Mouse (Mus musculus) layer of hippocampus, postnatal 14 days (tissue): ENCODE data around the gene Gpr155. TPM values are rescaled to one million over a fixed set of nuclear protein-coding genes. Genes with fewer than 3 reads are reported as not detected.

Experiments used
- DNase-seq, 2 experiments: peaks; one replicate each; pipeline ENCODE4 v3.0.0; 2021 to 2022; ENCODE audit warnings: low spot score in 2 of 2, mixed read lengths in 1 of 2
- total RNA-seq, 2 experiments: library from RNA; stranded (reverse); gene quantifications; 2 replicates each; pipeline ENCODE4 v1.2.3; 2021

The Gpr155 gene
- total RNA-seq, 2 experiments from 2014 or later: 51.4 to 55.3 TPM

DNA sequence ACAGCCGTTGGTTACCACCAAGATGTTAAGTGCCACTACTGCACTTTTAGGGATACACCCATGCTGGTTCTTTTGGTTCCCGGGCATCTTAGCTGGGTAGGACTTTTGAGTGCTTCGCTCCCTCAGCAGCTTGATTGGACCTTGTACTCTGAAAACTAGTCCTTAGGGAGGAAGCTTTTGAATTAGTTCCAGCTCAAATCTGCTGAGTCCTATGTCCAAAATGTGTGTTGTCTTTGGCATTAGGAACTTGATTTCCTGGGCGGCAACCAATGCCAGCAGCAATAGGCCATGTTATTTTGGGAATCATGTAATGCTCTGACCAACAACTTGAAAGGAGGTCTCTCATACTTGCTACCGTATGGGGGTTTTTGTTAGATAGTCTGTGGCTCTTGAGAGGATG, 60.5 kb downstream of the Gpr155 start:
- DNase-seq: no peak

GRCm38 (mm10) chr2:73322991-73323390, 63.4 kb downstream of the Gpr155 start:
- DNase-seq: no peak

DNA sequence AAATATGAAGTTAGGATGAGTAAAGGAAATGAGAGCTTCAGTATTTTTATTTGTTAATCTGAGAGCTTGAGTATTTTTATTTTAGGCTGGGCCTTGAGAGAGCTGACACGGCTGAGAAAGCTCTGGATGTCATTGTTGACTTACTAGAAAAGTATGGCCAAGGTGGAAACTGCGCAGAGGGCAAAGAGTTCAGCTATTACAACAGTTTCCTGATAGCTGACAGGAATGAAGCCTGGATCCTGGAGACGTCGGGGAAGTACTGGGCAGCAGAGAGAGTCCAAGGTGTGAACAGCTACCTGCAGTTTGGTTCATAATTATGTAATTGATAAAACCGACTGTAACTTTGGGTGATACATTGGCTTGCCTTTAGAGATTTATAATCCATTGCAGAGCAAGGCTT, 67.2 kb downstream of the Gpr155 start:
- no peak for DNase-seq

- DNase-seq: no peak
These were observed 68.9 kb downstream of the Gpr155 start for GRCm38 (mm10) chr2:73317426-73317825.

DNA sequence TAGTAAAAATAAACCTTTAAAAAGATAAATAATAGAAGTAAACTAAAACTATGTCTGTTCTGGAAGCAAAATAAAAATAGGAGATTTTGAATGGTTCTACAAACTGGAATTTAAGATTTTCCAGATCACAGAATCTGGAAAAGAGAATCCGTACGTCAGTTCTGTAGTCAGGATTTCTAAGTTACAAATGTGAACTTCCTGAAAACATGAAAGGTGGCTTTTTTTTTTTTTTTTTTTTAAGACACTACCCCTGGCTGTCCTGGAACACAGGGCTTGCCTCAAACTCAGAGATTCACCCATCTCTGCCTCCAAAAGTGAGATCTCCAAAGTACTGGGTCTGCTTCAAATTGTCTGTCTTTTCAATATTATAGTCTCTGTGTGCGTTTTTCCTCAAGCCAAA, 72.1 kb downstream of the Gpr155 start:
- DNase-seq: no peak

GRCm38 (mm10) chr2:73313117-73313501, 73.3 kb downstream of the Gpr155 start:
- peak; percentile 37 to 46 for DNase-seq

GRCm38 (mm10) chr2:73312152-73313116, 73.9 kb downstream of the Gpr155 start, which contains the start of the genes Scrn3 and Cir1:
Gene Scrn3 (plus strand): TSS chr2:73312601.
Gene Cir1 (minus strand): TSS chr2:73312701.
- peak; percentile 91 to 96 for DNase-seq

DNA sequence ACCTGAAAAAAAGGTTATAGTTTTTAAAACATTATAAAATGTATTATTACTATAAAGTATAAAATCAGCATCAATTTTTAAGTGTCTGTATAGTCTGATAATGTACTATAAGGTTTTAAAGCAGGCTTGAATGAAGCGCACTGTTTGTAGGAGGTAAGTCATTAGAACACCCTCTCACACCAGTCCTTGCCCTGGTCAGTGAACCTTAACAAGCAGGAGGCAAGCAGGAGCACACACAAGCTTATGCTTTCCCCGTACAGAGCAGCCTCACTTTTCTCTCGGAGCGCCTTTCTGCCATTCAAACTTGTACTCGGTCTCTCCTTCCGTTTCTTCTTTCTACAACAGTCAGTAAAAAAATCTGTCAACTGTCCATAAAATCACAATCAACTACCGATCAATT, 80.4 kb downstream of the Gpr155 start:
- DNase-seq: no peak

DNA sequence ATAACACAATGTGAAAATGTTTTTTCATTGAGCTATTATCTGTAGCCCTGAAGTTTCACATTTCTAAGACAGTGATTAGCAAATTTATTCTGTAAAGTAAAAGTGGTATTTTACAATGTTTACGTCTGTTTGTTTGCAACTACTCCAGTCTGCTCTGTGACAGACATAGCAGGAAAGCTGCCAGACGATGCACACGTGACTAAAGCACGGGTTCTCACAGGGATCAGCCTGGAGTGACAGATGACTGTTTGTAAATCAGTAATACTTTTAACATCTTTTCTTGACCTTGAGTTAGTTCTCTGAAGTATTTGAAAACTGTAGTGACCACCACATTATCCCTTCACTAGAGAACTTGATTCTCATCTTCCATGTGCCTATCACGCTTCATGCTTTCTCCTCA, 81.9 kb downstream of the Gpr155 start:
- no peak for DNase-seq

DNA sequence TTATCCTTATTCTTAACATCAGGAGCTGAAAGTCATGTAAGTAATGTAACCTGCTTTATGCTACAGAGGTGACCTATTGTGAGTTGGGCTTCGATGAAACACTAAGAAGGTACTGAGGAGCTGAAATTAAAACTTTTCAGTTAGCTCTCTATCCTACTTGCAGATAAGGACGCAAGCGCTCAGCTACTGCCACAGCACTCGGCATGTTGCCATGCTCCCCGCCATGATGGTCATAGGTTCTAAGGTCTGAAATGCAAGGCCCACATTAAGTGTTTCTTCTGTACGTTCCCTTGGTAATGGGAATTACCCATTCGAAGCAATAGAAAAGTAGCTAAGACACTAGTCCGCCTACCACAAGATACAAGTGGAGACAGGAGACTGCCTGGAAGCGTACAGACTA, 83.7 kb downstream of the Gpr155 start:
- DNase-seq: no peak

- no peak for DNase-seq
These were observed 84.4 kb downstream of the Gpr155 start for GRCm38 (mm10) chr2:73301979-73302378.

DNA sequence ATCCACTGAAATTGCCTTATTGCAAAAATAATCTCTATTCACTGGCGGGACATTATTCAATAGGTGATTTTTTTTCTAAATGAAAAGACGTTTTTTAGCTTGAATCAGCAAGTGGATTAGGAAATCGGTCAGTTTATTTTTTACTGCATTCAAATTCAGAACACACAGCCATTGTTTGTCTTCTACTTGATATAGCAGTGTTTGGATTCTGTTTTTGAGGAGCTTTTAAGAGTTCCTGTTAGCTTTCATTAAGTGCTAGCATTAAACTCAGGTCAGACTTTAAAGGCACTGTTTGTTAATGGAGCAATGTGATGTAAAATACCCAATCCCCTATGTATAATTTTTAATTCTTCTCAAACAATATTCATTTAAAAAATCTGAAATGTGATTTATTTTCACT, 87.5 kb downstream of the Gpr155 start:
- no peak for DNase-seq

DNA sequence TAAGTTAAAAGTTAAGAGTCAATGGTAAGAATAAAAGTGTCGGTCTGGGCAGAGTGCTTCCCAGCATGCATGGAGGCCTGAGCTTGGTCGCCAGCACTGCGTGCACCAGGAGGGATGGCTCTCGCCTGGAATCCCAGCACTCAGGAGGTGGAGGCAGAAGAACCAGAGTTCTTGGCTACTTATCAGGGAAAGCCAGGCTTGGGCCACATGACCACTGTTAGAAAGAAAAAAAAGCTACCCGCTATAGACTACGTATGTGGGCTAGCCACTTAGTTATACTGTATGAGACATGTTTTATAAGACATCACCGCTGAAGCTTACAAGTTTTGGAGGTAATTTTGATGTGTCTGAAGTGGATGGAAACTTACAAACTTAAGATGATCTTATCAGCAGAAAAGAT, 88.2 kb downstream of the Gpr155 start:
- no peak for DNase-seq

DNA sequence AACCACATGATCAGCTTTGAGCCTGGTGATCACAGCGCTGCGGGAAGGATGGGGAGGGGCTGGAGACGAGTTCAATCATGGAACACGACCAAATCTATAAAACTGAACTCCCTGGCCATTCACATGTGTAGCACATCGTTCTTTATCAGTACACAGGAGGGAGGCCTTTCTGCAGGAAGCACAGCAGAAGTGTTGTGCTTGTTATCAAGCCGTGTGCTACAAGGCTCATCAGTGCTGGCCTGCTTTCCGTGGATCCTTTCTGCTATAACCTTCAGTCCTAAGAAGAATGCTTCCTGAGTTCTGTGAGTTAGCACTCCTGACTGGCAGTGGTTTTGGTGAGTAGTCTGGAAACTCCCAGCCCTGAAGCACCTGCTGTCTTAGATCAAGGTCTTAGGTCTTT, 91.3 kb downstream of the Gpr155 start:
- DNase-seq: no peak

Other genes starting within 250 kb of the Gpr155 start
- 100 to 1,000 TPM; 120 to 128 TPM for gene Ola1, start 167.6 kb downstream of the Gpr155 start, total RNA-seq
- gene Sp9, start 114.6 kb downstream of the Gpr155 start, total RNA-seq: 1 to 10 TPM; 4.6 to 4.8 TPM
- gene Scrn3, start 74.0 kb downstream of the Gpr155 start, total RNA-seq: 10 to 100 TPM; 15.0 to 16.8 TPM
- 10 to 100 TPM; 25.7 to 25.9 TPM for gene Cir1, start 73.9 kb downstream of the Gpr155 start, total RNA-seq
- 10 to 100 TPM; 12.0 to 12.8 TPM for gene Wipf1, start 143.2 kb upstream of the Gpr155 start, total RNA-seq
- gene Chrna1, start 193.8 kb upstream of the Gpr155 start, total RNA-seq: under 1 TPM; 0.16 to 0.33 TPM